Mouse (Mus musculus) neural tube, embryonic 15.5 days (tissue): ENCODE results near the gene 1700088E04Rik. TPM values are rescaled to one million over a fixed set of nuclear protein-coding genes. Genes with fewer than 3 reads are reported as not detected.

ENCODE experiments used
- ATAC-seq: fragments of 200-750 bp; cut with Nextera tagmentation; 2 replicates; pipeline ENCODE4 v1.8.0; 2017; ENCODE audit warnings: mild to moderate bottlenecking, moderate TSS enrichment, moderate library complexity; ENCODE audit not compliant: low FRiP score
- H3K27ac ChIP-seq: fragments of 300-500 bp; sonication (generic); replicated peaks from 2 replicates; pipeline ENCODE4 v1.5.1; 2015; ENCODE audit warnings: mild to moderate bottlenecking, inconsistent platforms
- H3K27me3 ChIP-seq: fragments of 300-500 bp; sonication (generic); replicated peaks from 2 replicates; pipeline ENCODE4 v1.6.1; 2015; ENCODE audit warnings: inconsistent platforms
- H3K36me3 ChIP-seq: fragments of 300-500 bp; sonication (generic); 2 replicates; pipeline ENCODE4 v1.6.1; 2015; ENCODE audit warnings: inconsistent platforms
- H3K4me1 ChIP-seq: fragments of 300-500 bp; sonication (generic); 2 replicates; pipeline ENCODE4 v1.6.1; 2015; ENCODE audit warnings: inconsistent platforms
- H3K4me2 ChIP-seq: fragments of 300-500 bp; sonication (generic); 2 replicates; pipeline ENCODE4 v1.6.1; 2015; ENCODE audit warnings: inconsistent platforms, mild to moderate bottlenecking, moderate library complexity
- H3K4me3 ChIP-seq: fragments of 300-500 bp; sonication (generic); replicated peaks from 2 replicates; pipeline ENCODE4 v1.5.1; 2015; ENCODE audit warnings: mild to moderate bottlenecking, inconsistent platforms
- H3K9ac ChIP-seq: fragments of 300-500 bp; sonication (generic); replicated peaks from 2 replicates; pipeline ENCODE4 v1.6.1; 2015; ENCODE audit warnings: mild to moderate bottlenecking, inconsistent platforms
- H3K9me3 ChIP-seq: fragments of 300-500 bp; sonication (generic); replicated peaks from 2 replicates; pipeline ENCODE4 v1.6.1; 2016; ENCODE audit warnings: inconsistent platforms
- WGBS: fragments of 180-500 bp; shearing (Covaris S2); methylation state at CpG from one replicate; pipeline ENCODE4 v1.1.7; 2015; ENCODE audit warnings: mixed read lengths; 5-methylcytosine and 5-hydroxymethylcytosine counted together
- polyA plus RNA-seq: library from polyadenylated mRNA; unstranded; fragments of >200 nt; fragmentation: Nextera tagmentation; extraction: Ambion mirVana; gene quantifications from 2 replicates; pipeline ENCODE4 v1.2.1, GENCODE M21; 2015

The 1700088E04Rik gene
- polyA plus RNA-seq, 1 experiment from 2014 or later, result 11.3 TPM

DNA sequence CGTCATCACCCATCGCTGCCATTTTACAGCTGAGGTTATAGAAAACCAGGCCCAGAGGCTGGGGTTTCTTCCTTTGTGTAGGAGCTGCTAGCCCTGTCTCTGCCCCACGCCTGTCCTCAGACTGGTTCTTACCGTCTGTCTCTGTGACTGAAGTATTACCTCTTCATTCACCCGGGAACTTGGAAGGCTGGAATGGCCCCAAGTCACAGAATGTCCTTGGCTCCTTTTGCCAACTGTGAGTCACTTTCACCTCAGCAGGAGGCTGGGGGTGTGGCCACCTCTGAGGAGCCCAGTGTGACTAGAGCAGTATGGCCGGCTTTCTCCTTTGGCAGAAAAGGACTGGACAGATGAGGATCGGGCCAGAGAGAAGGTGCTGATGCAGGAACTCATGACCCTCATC lies 9.6 kb downstream of the 1700088E04Rik start:
- Histone ChIP-seq H3K36me3 (peaks cover 70% of the 10 kb centered on the region), H3K4me1 (0 out of 2 replicates have a peak, but pooled peaks cover 2% of the 10 kb centered on the region), H3K9me3 (no peaks in the 10 kb centered on the region), H3K9ac (no peak overlapping the region), H3K4me3 (no peak overlapping the region), H3K27ac (no peak overlapping the region), H3K27me3 (no peaks in the 10 kb centered on the region), H3K4me2 (no peak overlapping the region)
- 70% methylated on average over 7 of the region's 7 CpGs for WGBS
- ATAC-seq, result no peak

- Histone ChIP-seq H3K27me3 (no peaks in the 10 kb centered on the region), H3K9me3 (no peaks in the 10 kb centered on the region), H3K9ac (no peak overlapping the region), H3K27ac (no peak overlapping the region), H3K36me3 (peaks cover 74% of the 10 kb centered on the region), H3K4me1 (0 out of 2 replicates have a peak, but pooled peaks cover 2% of the 10 kb centered on the region), H3K4me3 (no peak overlapping the region), H3K4me2 (no peak overlapping the region)
- 84% methylated on average over 10 of the region's 10 CpGs for WGBS
- no peak for ATAC-seq
Measured at GRCm38 (mm10) chr15:79130782-79131181, 10.3 kb downstream of the 1700088E04Rik start.

GRCm38 (mm10) chr15:79129311-79129710 lies 11.7 kb downstream of the 1700088E04Rik start:
- 85% methylated on average over 7 of the region's 7 CpGs for WGBS
- Histone ChIP-seq H3K9me3 (no peaks in the 10 kb centered on the region), H3K27me3 (no peaks in the 10 kb centered on the region), H3K4me3 (no peak overlapping the region), H3K4me1 (no peaks in the 10 kb centered on the region), H3K36me3 (peaks cover 89% of the 10 kb centered on the region), H3K4me2 (no peak overlapping the region), H3K9ac (no peak overlapping the region), H3K27ac (no peak overlapping the region)
- no peak for ATAC-seq

GRCm38 (mm10) chr15:79128208-79128607 lies 12.8 kb downstream of the 1700088E04Rik start:
- Histone ChIP-seq H3K4me2 (no peak overlapping the region), H3K36me3 (peaks cover 89% of the 10 kb centered on the region), H3K4me3 (no peak overlapping the region), H3K9ac (no peak overlapping the region), H3K27me3 (no peaks in the 10 kb centered on the region), H3K27ac (no peak overlapping the region), H3K4me1 (no peaks in the 10 kb centered on the region), H3K9me3 (no peaks in the 10 kb centered on the region)
- no peak for ATAC-seq
- 98% methylated on average over 5 of the region's 5 CpGs for WGBS

DNA sequence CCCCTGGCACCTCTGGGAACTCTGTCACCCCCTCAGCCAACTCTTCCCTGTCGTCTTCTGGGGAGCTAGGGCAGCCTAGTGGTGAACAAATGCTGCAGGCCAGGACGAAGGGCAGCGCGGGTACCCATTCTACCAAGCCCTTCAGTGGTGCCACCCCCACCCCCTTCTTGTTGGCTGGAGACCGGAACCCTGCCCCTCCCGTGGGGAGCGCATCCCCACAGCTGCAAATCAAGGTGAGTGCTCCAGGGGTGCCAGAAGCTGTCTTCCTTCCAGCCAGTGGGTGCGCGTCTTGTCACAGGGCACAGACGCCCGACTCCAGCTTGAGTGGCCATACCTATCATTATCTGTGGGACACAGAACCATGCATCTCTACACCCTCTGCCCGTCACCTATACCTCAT lies 14.0 kb downstream of the 1700088E04Rik start:
- H3K9ac ChIP-seq, result no peak overlapping the region
- no peak overlapping the region for H3K4me2 ChIP-seq
- no peak overlapping the region for H3K4me3 ChIP-seq
- H3K27ac ChIP-seq, result no peak overlapping the region
- peaks cover 89% of the 10 kb centered on the region for H3K36me3 ChIP-seq
- no peaks in the 10 kb centered on the region for H3K9me3 ChIP-seq
- ATAC-seq, result no peak
- H3K4me1 ChIP-seq, result no peaks in the 10 kb centered on the region
- no peaks in the 10 kb centered on the region for H3K27me3 ChIP-seq
- 97% methylated on average over 12 of the region's 12 CpGs for WGBS

- Histone ChIP-seq H3K4me1 (no peaks in the 10 kb centered on the region), H3K27ac (no peak overlapping the region), H3K36me3 (peaks cover 89% of the 10 kb centered on the region), H3K4me3 (no peak overlapping the region), H3K4me2 (no peak overlapping the region), H3K9ac (no peak overlapping the region), H3K9me3 (no peaks in the 10 kb centered on the region), H3K27me3 (no peaks in the 10 kb centered on the region)
- ATAC-seq, result no peak
- 80% methylated on average over 13 of the region's 13 CpGs for WGBS
Measured at GRCm38 (mm10) chr15:79126217-79126932, 14.7 kb downstream of the 1700088E04Rik start.

- H3K9me3 ChIP-seq, result no peaks in the 10 kb centered on the region
Measured at GRCm38 (mm10) chr15:79124331-79124875, 16.6 kb downstream of the 1700088E04Rik start.

DNA sequence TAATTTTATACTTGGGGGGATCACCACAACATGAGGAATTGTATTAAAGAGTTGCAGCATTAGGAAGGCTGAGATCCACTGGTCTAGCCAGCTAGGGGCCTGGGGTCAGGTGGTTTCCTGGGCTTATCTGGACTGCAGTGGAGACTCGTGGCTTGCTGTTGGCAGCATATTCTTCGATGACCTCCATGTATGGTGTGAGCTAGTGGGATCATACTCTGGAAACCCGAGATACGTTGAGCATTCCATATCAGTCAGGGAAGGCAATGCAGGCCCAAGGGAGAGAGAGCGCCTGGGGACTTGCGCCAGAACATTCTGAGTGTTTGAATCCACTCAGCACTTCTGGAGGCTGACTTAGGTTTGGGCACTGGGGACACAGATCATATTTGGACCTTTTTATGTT lies 17.3 kb downstream of the 1700088E04Rik start:
- peaks cover 90% of the 10 kb centered on the region for H3K36me3 ChIP-seq

More at GRCm38 (mm10) chr15:79124331-79124875, 16.6 kb downstream of the 1700088E04Rik start:
- no peak for ATAC-seq
- Histone ChIP-seq H3K27me3 (no peaks in the 10 kb centered on the region), H3K4me1 (no peaks in the 10 kb centered on the region), H3K4me2 (no peak overlapping the region), H3K27ac (no peak overlapping the region), H3K4me3 (no peak overlapping the region), H3K9ac (no peak overlapping the region), H3K36me3 (peaks cover 88% of the 10 kb centered on the region)
- WGBS, result 85% methylated on average over 10 of the region's 10 CpGs

DNA sequence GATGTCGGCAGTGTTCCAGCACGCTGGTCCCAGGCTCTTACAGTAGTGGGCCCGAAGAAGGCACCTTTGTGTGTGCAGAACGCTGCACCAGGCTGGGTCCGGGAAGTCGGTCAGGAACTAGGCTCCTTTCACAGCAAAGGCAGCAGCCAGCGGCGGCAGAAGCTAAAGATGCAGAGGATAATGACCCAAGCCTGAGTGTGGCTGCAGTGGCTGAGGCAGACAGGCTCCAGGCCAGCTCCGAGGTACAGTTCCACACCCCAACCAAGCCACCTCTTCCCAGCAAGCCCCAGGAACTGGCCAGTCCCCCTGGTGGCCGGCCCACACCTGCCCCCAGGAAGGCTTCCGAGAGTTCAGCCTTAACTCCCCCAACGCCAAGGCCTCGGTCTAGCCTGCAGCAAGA lies 18.5 kb downstream of the 1700088E04Rik start:
- Histone ChIP-seq H3K9ac (no peak overlapping the region), H3K4me3 (no peak overlapping the region), H3K9me3 (no peaks in the 10 kb centered on the region), H3K27ac (no peak overlapping the region), H3K4me2 (no peak overlapping the region), H3K4me1 (no peaks in the 10 kb centered on the region), H3K36me3 (peaks cover 82% of the 10 kb centered on the region), H3K27me3 (no peaks in the 10 kb centered on the region)
- 83% methylated on average over 13 of the region's 13 CpGs for WGBS
- no peak for ATAC-seq

More for the DNA sequence above, 17.3 kb downstream of the 1700088E04Rik start:
- Histone ChIP-seq H3K27ac (no peak overlapping the region), H3K4me2 (no peak overlapping the region), H3K4me1 (no peaks in the 10 kb centered on the region), H3K27me3 (no peaks in the 10 kb centered on the region), H3K9ac (no peak overlapping the region), H3K4me3 (no peak overlapping the region), H3K9me3 (no peaks in the 10 kb centered on the region)
- 93% methylated on average over 6 of the region's 6 CpGs for WGBS
- no peak for ATAC-seq

GRCm38 (mm10) chr15:79122119-79122518 lies 18.9 kb downstream of the 1700088E04Rik start:
- H3K9me3 ChIP-seq, result no peaks in the 10 kb centered on the region
- H3K4me3 ChIP-seq, result no peak overlapping the region
- H3K27ac ChIP-seq, result no peak overlapping the region
- no peak overlapping the region for H3K9ac ChIP-seq
- ATAC-seq, result no peak
- no peaks in the 10 kb centered on the region for H3K27me3 ChIP-seq
- H3K4me2 ChIP-seq, result no peak overlapping the region
- WGBS, result 47% methylated on average over 4 of the region's 4 CpGs
- H3K4me1 ChIP-seq, result no peaks in the 10 kb centered on the region
- H3K36me3 ChIP-seq, result peaks cover 82% of the 10 kb centered on the region

DNA sequence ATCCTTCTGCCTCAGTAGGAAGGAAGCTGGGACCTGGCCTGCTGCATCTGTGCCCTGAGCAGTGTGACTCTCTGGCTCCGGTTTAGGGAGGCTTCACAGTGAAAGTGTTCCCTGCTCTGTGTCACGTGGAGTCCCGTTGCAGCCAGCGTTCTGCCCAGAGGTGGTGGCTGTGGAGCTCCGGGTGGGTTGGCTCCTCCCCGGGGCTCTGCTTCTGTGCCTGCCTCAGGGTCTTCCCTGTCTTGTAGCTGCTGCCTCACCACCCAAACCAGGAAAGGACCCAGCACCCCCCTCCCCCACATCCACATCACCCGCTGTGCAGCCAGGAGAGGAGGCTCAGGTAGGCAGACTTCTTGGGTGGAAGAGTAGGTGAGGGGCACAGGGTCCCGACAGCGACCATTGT lies 21.6 kb downstream of the 1700088E04Rik start:
- Histone ChIP-seq H3K4me3 (no peak overlapping the region), H3K4me2 (no peak overlapping the region), H3K4me1 (no peaks in the 10 kb centered on the region; the same call in 1 of the 2 replicates), H3K27me3 (no peaks in the 10 kb centered on the region), H3K36me3 (peaks cover 83% of the 10 kb centered on the region), H3K9me3 (no peaks in the 10 kb centered on the region), H3K9ac (no peak overlapping the region), H3K27ac (no peak overlapping the region)
- no peak for ATAC-seq
- WGBS, result 86% methylated on average over 9 of the region's 9 CpGs

- 50% methylated on average over 5 of the region's 5 CpGs for WGBS
- H3K9me3 ChIP-seq, result no peaks in the 10 kb centered on the region
- peaks cover 44% of the 10 kb centered on the region for H3K36me3 ChIP-seq
Measured at GRCm38 (mm10) chr15:79115276-79115675, 25.8 kb downstream of the 1700088E04Rik start.

More at GRCm38 (mm10) chr15:79115276-79115675, 25.8 kb downstream of the 1700088E04Rik start:
- Histone ChIP-seq H3K9ac (no peak overlapping the region), H3K4me2 (no peak overlapping the region), H3K27ac (no peak overlapping the region), H3K27me3 (no peaks in the 10 kb centered on the region), H3K4me1 (peaks cover 17% of the 10 kb centered on the region), H3K4me3 (no peak overlapping the region)
- no peak for ATAC-seq
